Mouse (Mus musculus) liver, adult 2 months (tissue): Measurements from ENCODE around the gene Ism2. TPM values are rescaled to one million over a fixed set of nuclear protein-coding genes. Genes with fewer than 3 reads are reported as not detected.

Experiments
- DNase-seq: peaks from one replicate; pipeline ENCODE4 v3.0.0-alpha.2; 2011; ENCODE audit warnings: low read depth, low spot score; ENCODE audit errors: extremely low read depth
- H3K27ac ChIP-seq: fragments of 200-500 bp; replicated peaks from 2 replicates; pipeline ENCODE4 v1.5.1; 2012; ENCODE audit warnings: low read depth, mild to moderate bottlenecking, control low read depth, inconsistent platforms, low read length; ENCODE audit not compliant: insufficient read depth
- H3K27me3 ChIP-seq: fragments of 200-500 bp; 2 replicates; pipeline ENCODE4 v1.6.1; 2012; ENCODE audit warnings: mild to moderate bottlenecking, moderate library complexity, low read length, inconsistent platforms; ENCODE audit not compliant: control insufficient read depth, insufficient read depth
- H3K36me3 ChIP-seq: fragments of 200-500 bp; 2 replicates; pipeline ENCODE4 v1.6.1; 2012; ENCODE audit warnings: low read length, inconsistent platforms; ENCODE audit not compliant: control insufficient read depth, insufficient read depth
- H3K4me1 ChIP-seq: fragments of 200-500 bp; 2 replicates; pipeline ENCODE4 v1.6.1; 2011; ENCODE audit warnings: low read length; ENCODE audit not compliant: control insufficient read depth, insufficient read depth
- H3K4me3 ChIP-seq: fragments of 200-500 bp; 2 replicates; pipeline ENCODE4 v1.5.1; 2011; ENCODE audit warnings: low read depth, mild to moderate bottlenecking, control low read depth, low read length, moderate library complexity; ENCODE audit not compliant: insufficient read depth
- H3K79me2 ChIP-seq: fragments of 200-500 bp; 2 replicates; pipeline ENCODE4 v1.6.1; 2012; ENCODE audit warnings: inconsistent platforms, mild to moderate bottlenecking, low read length, moderate library complexity; ENCODE audit not compliant: control insufficient read depth, insufficient read depth
- H3K9ac ChIP-seq: fragments of 200-500 bp; 2 replicates; pipeline ENCODE4 v1.6.1; 2012; ENCODE audit warnings: low read depth, mild to moderate bottlenecking, control low read depth, inconsistent platforms, low read length
- CTCF ChIP-seq: fragments of 200-500 bp; IDR thresholded peaks from 2 replicates; pipeline ENCODE4 v1.5.1; 2011; ENCODE audit warnings: low read depth, low read length, control low read depth
- POLR2A ChIP-seq: fragments of 200-500 bp; IDR thresholded peaks from 2 replicates; pipeline ENCODE4 v1.6.1; 2011; ENCODE audit warnings: low read length, control low read depth; ENCODE audit not compliant: insufficient read depth; ENCODE audit errors: extremely low read depth
- WGBS: fragments of 180-500 bp; shearing (Covaris S2); methylation state at CpG from one replicate; pipeline ENCODE4 v1.1.7; 2018; 5-methylcytosine and 5-hydroxymethylcytosine counted together
- polyA plus RNA-seq: library from polyadenylated mRNA; depleted of rRNA; stranded (reverse); fragments of >200 nt; gene quantifications from 2 replicates; pipeline ENCODE4 v1.2.3, GENCODE M21; 2012
- total RNA-seq: library from RNA; depleted of rRNA; stranded (reverse); fragments of >200 nt; gene quantifications from 2 replicates; pipeline ENCODE4 v1.2.3, GENCODE M21; 2014

Gene Ism2
- total and polyA plus RNA-seq, 2 experiments = 0.18 to 0.28 TPM

GRCm38 (mm10) chr12:87284726-87285125 is 14.8 kb downstream of the Ism2 start:
- 52% methylated on average over 5 of the region's 5 CpGs for WGBS
- Histone ChIP-seq H3K9ac (no peak overlapping the region), H3K4me3 (no peak overlapping the region), H3K79me2 (no peaks in the 10 kb centered on the region), H3K27ac (no peak overlapping the region), H3K4me1 (no peaks in the 10 kb centered on the region), H3K36me3 (no peaks in the 10 kb centered on the region), H3K27me3 (no peaks in the 10 kb centered on the region)
- no peak for DNase-seq
- TF ChIP-seq CTCF (no peak), POLR2A (no peak)

- Histone ChIP-seq H3K9ac (no peak overlapping the region), H3K27ac (no peak overlapping the region), H3K36me3 (no peaks in the 10 kb centered on the region), H3K4me1 (no peaks in the 10 kb centered on the region), H3K79me2 (no peaks in the 10 kb centered on the region), H3K4me3 (no peak overlapping the region), H3K27me3 (no peaks in the 10 kb centered on the region)
- 67% methylated on average over 4 of the region's 4 CpGs for WGBS
- TF ChIP-seq POLR2A (no peak), CTCF (no peak)
- no peak for DNase-seq
These were observed 15.2 kb downstream of the Ism2 start for GRCm38 (mm10) chr12:87284268-87284667.

GRCm38 (mm10) chr12:87283706-87284105 is 15.8 kb downstream of the Ism2 start:
- Histone ChIP-seq H3K4me1 (no peaks in the 10 kb centered on the region), H3K27ac (no peak overlapping the region), H3K9ac (no peak overlapping the region), H3K27me3 (no peaks in the 10 kb centered on the region), H3K4me3 (no peak overlapping the region), H3K36me3 (no peaks in the 10 kb centered on the region), H3K79me2 (no peaks in the 10 kb centered on the region)
- TF ChIP-seq CTCF = no peak
- TF ChIP-seq POLR2A = no peak
- 92% methylated on average over 7 of the region's 7 CpGs for WGBS
- no peak for DNase-seq

- no peaks in the 10 kb centered on the region for H3K79me2 ChIP-seq
- H3K4me1 ChIP-seq = no peaks in the 10 kb centered on the region
- DNase-seq = no peak
- H3K27ac ChIP-seq = no peak overlapping the region
- TF ChIP-seq POLR2A (no peak), CTCF (no peak)
- H3K9ac ChIP-seq = no peak overlapping the region
- H3K36me3 ChIP-seq = no peaks in the 10 kb centered on the region
- H3K27me3 ChIP-seq = no peaks in the 10 kb centered on the region
- 98% methylated on average over 4 of the region's 4 CpGs for WGBS
- H3K4me3 ChIP-seq = no peak overlapping the region
These were observed 16.8 kb downstream of the Ism2 start for GRCm38 (mm10) chr12:87282743-87283142.

- no peaks in the 10 kb centered on the region for H3K79me2 ChIP-seq
These were observed 17.7 kb downstream of the Ism2 start for GRCm38 (mm10) chr12:87281766-87282165.

GRCm38 (mm10) chr12:87279879-87280278 is 19.6 kb downstream of the Ism2 start:
- H3K27me3 ChIP-seq = no peaks in the 10 kb centered on the region
- H3K36me3 ChIP-seq = peaks cover 14% of the 10 kb centered on the region
- no peak overlapping the region for H3K27ac ChIP-seq
- DNase-seq = no peak
- no peak overlapping the region; the same call in 1 of the 2 replicates for H3K9ac ChIP-seq
- TF ChIP-seq CTCF (no peak), POLR2A (no peak)
- WGBS = 68% methylated on average over 14 of the region's 14 CpGs
- H3K4me3 ChIP-seq = no peak overlapping the region
- no peaks in the 10 kb centered on the region for H3K79me2 ChIP-seq
- no peaks in the 10 kb centered on the region for H3K4me1 ChIP-seq

More at GRCm38 (mm10) chr12:87281766-87282165, 17.7 kb downstream of the Ism2 start:
- H3K27me3 ChIP-seq = no peaks in the 10 kb centered on the region
- H3K4me1 ChIP-seq = no peaks in the 10 kb centered on the region
- no peak overlapping the region for H3K9ac ChIP-seq
- DNase-seq = no peak
- WGBS = 87% methylated on average over 1 of the region's 1 CpGs
- TF ChIP-seq POLR2A (no peak), CTCF (no peak)
- no peak overlapping the region for H3K27ac ChIP-seq
- H3K4me3 ChIP-seq = no peak overlapping the region
- H3K36me3 ChIP-seq = no peaks in the 10 kb centered on the region
